Mouse (Mus musculus) liver (tissue): ENCODE data around the gene Kifc5b.
A peak's percentile ranks its signal among the peaks of the same experiment; 100 is the strongest.
"Not testable (repeated sequence)": the region's sequence is repeated elsewhere in the genome, so short reads cannot be mapped to it uniquely, and the experiment has no call there.

Source experiments
- DNase-seq: peaks from one replicate; pipeline ENCODE4 v3.0.0-alpha.2; 2020; ENCODE audit warnings: mixed read lengths

The Kifc5b gene

GRCm38 (mm10) chr17:26972703-26973574 lies 56.0 kb downstream of the Kifc5b start, which contains the start of gene Zbtb9:
Gene Zbtb9, plus strand, starts transcription at chr17:26973167.
- DNase-seq, result peak; percentile 98

- DNase-seq, result no peak
Measured at GRCm38 (mm10) chr17:26974547-26974946, 57.7 kb downstream of the Kifc5b start.

- no peak for DNase-seq
Measured at GRCm38 (mm10) chr17:26975415-26975814, 58.5 kb downstream of the Kifc5b start.

- DNase-seq, result not testable (repeated sequence)
Measured at GRCm38 (mm10) chr17:26977354-26977753, 60.5 kb downstream of the Kifc5b start.

GRCm38 (mm10) chr17:26979426-26979825 lies 62.5 kb downstream of the Kifc5b start:
- no peak for DNase-seq

- no peak for DNase-seq
Measured at GRCm38 (mm10) chr17:26981050-26981449, 64.2 kb downstream of the Kifc5b start.
